Mouse (Mus musculus) adrenal gland, postnatal 14 days (tissue): ENCODE measurements around the gene Ssr2. TPM values are rescaled to one million over a fixed set of nuclear protein-coding genes. Genes with fewer than 3 reads are reported as not detected.
"Not testable (repeated sequence)": the region's sequence is repeated elsewhere in the genome, so short reads cannot be mapped to it uniquely, and the experiment has no call there.

Experiments
- DNase-seq: peaks from one replicate; pipeline ENCODE4 v3.0.0; 2021; ENCODE audit warnings: mixed read lengths
- total RNA-seq: library from RNA; stranded (reverse); gene quantifications from 2 replicates; pipeline ENCODE4 v1.2.3, GENCODE M21; 2021

Gene Ssr2
- total RNA-seq, 1 experiment from 2014 or later: 222 TPM

DNA sequence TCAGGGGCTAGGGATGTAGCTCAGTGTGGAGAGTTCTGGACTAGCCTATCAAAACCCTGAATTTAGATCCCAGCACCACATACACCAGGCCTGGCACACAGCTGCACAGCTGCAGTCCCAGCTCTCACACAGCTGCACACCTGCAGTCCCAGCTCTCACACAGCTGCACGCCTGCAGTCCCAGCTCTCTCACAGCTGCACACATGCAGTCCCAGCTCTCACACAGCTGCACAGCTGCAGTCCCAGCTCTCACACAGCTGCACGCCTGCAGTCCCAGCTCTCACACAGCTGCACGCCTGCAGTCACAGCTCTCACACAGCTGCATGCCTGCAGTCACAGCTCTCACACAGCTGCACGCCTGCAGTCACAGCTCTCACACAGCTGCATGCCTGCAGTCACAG lies 20.9 kb downstream of the Ssr2 start:
- not testable (repeated sequence) for DNase-seq

DNA sequence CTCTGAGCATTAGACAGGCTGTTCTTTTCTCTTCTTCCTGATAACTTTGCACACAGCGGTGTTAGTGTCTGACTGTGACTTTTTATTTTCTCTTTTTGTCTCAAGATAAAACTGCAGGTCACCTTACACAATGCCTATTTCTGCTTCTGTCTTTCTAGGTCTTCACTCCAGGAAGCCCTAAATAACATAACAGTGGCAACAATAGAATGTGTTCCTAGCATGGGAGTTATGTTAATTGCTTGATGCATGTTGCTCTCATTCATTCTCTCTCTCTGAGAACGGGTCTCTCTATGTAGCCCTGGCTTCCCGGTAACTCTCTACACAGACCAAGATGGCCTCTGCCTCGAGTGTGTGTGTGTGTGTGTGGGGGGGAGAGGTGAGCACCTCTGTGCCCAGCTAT lies 26.8 kb downstream of the Ssr2 start:
- DNase-seq: no peak

DNA sequence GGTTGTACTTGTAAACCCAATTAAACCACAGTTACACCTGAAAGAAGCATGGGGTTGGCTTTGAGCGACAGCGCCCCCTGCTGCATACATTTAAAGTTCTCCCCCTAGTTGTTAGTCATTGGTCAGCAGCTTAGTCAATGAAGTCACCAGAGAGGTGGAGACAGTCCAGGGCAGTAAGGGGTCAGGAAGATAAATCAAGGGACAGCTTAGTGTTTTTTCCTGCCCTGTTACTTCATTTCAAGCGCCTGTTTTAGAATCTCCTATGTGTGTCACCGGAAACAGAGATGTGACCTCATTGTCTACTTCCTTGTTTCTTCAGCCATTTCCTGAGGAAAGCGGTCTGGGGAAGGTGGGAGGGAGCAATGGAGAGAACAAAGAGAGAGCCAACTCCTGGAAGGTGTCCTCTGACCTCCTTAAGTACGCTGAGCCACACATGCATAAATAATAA lies 28.1 kb downstream of the Ssr2 start:
- peak; percentile 90 for DNase-seq

DNA sequence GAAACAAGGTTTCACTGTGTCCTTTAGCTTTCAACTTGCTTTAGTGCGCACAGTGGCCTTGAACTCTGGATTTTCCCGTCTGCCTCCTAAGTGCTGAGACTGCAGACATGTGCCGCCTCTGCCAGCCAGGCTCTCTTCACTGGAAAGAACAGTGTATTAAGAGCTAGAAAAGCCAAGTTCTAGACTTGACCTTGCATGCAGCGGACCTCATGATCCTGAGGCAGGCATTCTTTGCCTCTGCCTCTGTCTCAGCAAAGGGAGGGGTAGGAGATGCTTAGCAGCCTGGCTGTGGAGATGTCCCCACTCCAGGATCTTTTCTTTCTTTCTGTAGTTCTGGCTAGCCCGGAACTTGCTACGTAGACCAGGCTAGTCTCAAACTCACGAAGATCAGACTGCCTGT lies 29.2 kb downstream of the Ssr2 start:
- peak; percentile 22 for DNase-seq

DNA sequence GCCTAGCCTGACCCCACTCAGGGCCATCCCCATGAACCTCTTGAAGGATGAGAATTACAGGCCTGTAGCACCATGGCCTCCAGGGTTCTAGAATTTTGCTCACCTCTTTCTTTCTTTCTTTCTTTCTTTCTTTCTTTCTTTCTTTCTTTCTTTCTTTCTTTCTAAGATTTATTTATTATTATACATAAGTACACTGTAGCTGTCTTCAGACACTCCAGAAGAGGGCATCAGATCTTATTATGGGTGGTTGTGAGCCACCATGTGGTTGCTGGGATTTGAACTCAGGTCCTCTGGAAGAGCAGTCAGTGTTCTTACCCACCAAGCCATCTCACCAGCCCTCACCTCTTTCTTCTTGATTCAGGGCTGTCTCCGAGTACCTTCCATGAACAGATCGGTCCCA lies 30.0 kb downstream of the Ssr2 start, which contains the start of gene Arhgef2:
TSS of gene Arhgef2 (plus strand) at position 301 of the 400 bp plus-strand sequence.
- not testable (repeated sequence) for DNase-seq

DNA sequence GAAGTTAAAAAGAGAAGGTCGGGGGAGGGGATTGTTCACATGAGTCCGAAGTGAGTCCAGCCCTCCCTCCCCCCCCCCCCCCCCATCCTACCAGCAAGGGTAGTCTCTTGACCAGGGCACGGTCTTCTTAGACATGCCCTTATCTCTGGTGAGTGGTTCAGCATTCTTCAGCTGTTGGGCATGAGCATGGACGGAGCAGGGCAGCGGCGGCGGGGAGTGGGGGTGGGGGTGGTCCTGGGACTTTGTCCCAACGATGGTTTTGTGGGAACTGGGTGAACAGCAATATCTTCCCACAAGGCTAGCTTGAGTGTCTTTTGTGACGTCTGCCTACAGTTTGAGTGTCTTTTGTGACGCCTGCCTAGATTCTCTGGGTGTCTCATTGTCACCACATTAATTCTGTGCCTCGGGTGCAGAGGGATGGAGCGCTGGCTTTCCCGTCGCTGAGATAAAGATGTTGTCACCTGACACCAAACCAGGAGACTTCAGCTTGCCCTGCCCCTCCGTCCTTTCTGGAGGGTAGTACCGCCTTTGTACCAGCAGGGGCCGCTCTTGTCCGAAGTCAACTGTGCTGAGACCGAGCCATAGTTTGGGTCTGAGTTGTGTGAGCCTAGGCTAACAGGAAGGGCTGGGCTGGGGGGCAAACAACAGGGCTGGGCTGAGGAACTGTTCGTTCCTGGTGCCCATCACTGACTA lies 31.5 kb downstream of the Ssr2 start:
- peak; percentile 93 for DNase-seq

DNA sequence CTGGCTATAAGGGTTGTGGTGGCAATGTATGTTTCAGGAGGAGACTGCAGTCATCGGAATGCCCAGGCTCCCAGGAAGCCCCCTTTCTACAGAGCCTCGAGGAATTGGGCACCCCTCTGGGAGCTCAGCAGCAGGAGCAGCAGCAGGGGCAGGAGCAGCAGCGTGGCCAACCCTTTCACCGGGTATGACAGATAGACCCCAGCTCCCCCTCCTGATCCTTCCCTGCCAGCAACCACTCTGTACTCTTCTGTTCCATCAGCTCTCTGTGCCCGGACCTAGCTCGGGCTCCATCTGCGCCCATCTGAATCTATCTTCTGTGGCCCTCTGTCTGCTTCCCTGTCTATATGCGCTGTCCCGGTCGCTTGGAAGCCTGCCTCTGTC lies 32.1 kb downstream of the Ssr2 start:
- no peak for DNase-seq

DNA sequence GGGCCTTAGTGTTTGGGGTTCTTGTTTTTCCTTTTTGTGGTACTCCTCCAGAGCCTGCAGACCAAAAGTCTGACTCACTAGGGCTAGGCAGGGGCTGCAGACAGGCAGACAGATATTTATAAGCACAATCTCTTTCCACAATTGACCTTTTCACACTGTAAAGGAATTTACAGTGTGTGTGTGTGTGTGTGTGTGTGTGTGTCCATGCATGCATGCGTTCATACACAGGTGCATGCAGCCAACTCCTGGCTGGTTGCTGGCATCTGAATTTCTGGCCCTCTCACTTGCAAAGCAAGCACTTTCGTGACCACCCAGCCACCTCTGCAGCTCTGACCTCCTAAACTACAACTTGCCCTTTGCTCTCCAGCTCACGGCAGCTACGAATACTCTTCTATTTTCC lies 33.4 kb downstream of the Ssr2 start:
- no peak for DNase-seq

DNA sequence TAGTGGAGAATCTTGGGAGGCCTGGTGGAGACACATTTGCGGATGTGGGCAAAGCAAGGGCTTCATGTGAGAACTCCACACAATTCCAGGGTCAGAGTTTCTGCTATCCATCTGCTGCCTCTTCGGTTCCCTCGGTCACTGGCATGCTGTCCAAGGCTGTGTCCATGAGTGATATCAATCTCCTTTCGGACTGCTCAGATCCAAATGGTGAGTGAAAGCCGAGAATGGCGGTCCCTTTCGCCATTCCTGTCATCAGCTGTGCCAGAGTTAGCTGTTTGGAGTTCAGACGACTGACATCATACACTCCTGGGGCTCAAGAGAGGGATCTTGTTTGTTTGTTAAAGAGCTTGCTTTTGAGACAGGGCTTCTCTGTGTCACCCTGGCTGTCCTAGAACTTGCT lies 38.7 kb downstream of the Ssr2 start:
- no peak for DNase-seq

DNA sequence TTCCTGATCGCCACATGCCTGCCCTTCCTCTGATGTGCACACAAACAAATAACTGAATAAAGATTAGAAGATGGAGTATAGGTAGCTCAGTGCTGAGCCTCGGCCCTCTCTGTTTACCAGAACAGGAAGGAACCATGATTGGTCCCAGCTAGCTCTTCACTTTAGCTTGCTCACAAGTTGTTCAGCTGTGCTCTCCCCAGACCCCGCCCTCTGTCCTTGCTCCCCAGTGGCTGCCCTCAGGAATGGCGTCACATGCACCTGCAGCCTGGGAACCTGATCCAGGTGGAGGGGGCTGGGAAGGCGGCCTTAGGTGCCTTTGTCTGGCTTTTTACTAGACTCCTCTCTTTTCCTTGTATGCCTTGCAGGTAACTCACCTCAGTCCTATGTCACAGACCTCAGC lies 39.4 kb downstream of the Ssr2 start:
- DNase-seq: no peak

DNA sequence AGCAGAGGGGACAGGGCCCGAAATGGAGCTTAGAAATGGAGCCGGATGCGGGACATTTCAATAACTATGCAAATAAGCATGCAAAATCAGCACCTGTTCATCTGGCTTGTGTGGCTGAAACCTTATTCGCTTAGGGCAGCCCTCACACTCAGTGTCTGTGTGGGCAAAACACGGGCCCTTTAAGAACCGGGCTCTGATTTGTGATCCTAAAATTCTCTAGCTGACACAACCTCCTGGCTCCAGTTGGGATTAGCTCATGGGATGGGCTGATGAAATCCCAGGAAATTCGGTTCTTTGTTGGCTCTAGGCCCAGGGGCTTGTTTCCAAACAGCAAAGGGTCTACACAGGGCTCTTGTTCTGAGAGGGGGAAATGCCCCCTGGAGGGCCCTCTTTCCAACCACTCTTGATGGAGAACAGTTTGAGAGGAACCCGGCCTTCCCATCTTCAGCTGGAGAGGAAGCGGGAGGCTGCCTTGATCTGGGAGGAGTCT lies 40.3 kb downstream of the Ssr2 start:
- DNase-seq: peak; percentile 48

DNA sequence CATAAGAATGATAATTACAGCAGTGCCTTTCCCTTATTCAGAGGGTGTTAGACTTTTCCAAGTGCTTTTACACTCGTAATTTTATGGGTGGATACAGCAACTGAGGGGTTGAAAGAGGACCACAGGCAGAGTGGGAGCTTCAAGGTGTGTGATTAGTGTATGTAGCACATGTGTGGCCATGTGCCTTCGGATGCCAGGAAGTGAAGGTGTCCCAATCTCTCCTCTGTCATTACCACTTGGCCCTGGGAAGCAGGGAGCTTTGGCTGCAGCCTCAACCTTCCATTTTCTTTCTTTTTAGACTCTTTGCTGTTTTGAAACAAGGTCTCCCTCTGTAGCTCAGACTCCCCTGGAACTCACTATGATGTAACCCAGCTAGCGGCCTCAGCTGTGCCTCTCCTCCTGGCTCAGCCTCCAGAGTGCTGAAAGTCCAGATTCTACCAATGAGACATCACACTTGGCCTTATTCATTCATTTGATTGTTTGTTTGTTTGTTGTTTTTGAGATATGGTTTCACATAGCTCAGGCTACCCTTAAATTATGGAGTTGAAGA lies 41.4 kb downstream of the Ssr2 start:
- peak; percentile 29 for DNase-seq

DNA sequence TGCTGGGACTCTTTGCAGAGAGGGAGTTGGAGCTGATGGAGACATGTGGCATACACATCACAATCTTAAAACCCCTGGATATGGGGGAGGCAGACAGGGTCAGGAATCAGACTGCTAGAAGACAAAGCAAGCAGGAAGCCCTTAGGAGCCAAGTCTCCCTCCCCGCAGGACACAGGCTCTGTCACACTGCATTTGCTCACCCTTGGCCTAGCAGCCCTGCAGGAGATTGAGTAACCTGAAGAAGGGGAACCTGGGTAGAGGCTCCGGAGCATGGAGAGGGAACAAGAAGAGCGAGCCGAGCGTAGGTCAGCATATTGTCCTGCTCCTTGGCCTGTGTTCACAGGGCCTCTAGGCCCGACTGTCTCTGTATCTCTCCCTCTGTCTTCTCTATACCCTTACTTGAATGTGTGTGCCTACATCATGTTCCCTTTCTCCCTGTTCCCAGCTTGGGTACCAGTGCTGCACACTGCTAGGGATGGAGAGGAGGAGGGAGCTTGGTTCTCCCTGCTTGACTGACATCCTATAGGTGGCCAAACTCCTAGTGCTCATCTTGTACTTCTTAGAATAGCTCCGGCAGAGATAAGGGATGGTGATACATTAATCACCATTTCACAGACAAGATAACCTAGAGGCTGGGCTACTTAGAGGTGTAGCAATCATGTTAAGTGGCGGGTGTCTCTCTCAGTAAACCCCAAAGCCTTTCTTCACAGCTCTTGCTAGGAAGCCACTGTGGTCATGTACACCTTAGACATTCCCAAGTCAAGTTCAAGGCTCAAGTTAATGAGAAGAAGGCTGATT lies 42.6 kb downstream of the Ssr2 start:
- DNase-seq: no peak

DNA sequence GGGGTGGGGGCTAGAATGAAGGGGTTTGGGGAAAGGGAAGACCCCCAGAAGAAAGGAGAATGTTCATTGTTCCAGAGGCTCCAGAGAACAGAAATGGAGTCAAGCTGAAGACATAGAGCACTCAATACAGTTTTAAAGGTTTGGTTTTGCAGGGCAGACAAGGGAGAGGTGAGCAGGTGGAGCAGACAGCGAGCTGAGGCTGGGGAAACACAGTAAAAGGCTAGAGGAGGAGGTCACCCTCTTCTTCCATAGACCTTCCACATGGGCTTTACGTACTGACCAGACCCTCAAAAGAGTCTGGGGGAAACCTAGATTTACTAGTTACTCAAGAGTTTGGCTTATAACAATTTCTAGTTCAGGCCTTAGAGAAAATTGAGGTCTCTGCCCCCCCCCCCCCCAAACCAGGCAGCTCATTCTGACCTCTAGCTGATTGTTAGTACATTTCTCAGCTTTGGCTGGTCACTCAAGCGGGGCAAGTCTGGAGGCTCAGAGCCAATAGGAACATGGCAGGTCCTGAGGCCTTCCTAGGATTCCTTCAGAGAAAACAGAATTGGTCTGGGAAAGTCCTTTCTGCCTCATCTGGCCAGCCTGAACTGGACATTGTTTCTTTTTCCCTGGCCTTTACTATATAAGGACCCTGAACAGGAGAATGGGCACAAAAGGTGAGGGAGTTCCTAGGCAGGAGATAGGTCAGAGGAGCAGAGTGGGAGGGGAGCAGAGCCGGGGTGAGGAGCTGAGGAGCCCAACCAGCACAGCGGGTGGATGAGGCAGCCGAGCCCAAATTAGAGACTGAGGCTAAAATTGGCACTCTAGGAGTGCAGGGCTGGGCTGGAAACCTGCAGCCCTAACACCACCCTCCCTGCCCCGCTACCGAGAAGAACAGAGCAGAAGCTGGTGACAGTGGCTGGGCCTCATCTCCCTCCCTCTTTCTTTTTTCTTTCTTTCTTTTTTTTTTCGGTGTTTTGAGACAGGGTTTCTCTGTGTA lies 43.7 kb downstream of the Ssr2 start:
- no peak for DNase-seq

DNA sequence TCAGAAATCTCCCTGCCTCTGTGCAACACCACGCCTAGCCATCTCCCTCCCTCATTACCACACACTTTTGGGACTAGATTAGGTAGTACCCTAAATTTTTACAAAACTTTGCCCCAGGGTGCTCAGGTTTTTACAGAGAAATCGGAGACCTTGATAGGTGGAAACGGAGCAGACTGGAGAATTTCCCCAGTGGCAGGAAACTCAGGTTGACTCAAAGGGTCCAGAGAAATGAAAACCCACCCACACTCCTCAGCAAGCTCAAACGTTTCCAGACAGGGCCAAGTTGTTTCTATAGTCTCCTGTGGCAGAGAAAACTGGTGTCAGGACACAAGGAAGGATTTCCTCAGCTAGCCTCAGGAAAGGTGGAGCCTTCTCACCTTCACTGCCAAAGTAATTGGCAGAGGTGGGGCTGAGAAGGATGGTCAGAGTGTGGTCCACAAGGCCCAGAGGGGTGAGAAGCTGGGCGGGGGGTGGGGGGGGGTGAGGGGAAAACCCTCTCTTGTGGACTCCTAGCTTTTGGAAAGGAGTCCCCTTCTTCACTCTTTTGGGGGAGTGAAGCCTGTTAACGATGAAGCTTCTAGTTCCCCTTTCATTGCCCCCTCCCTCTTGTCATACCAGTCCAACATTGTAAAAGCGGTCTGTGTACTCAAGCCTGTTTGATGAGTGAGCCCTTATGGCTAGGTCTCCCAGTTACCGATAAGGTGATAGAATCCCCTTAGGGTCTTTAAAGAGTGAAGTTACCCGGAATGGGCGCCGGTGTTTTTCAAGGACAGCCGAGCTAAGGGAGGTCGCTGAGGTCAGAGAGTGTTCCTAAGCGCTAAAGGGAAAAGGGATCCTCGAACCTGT lies 44.7 kb downstream of the Ssr2 start:
- no peak for DNase-seq

DNA sequence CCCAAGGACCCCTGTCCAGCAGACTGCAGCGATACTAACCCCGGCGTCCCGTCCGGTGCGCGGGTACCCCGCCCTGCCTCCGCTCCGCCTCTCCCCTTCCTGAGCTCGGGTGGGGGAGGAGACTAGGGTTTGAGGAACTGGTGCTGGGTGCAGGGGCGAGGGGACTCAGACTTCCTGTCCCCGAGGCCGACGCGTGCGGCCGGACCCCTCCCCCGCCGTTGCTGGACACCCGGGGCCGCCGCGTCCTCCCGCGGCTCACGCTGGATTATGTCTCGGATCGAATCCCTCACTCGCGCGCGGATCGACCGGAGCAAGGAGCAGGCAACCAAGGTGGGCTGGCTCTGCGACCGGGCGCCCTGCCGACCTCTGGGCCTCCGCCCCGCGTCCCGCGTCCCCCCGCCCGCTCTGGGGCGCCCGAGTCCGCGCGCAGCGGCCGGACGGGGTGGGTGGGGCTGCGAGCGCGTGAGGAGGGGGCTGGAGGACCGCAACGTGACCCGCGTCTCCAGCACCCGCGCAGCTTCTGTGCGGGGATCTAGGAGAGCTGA lies 45.4 kb downstream of the Ssr2 start:
- DNase-seq: peak; percentile 86

DNA sequence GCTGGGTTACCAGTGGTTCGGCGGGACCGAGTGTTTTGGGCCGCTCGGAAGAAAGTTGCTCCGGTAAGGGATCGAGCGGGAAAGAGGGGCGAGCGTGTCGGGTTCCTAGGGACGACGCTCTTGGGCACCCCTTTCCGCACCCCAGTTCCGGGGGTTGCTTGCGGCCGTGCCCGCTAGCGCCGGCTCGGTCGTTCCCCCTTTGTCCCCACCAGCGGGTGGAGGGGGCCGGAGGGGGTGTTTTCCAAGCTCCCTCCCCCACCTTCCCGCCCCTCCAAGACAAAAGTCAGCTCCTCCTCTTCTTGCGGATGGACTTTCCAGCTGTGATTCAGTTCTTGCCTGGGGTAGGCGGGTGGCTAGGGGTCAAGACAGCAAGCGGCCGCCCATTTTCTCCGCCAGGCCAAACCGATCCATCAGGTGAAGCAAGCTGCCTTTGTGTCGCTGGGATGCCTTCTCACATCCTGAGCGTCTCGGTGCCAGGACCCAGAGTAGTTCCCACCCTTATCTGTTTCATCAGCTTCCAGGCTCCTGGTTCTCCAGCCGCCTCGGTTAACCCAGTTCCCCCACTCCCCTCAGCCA lies 45.9 kb downstream of the Ssr2 start:
- DNase-seq: peak; percentile 82

DNA sequence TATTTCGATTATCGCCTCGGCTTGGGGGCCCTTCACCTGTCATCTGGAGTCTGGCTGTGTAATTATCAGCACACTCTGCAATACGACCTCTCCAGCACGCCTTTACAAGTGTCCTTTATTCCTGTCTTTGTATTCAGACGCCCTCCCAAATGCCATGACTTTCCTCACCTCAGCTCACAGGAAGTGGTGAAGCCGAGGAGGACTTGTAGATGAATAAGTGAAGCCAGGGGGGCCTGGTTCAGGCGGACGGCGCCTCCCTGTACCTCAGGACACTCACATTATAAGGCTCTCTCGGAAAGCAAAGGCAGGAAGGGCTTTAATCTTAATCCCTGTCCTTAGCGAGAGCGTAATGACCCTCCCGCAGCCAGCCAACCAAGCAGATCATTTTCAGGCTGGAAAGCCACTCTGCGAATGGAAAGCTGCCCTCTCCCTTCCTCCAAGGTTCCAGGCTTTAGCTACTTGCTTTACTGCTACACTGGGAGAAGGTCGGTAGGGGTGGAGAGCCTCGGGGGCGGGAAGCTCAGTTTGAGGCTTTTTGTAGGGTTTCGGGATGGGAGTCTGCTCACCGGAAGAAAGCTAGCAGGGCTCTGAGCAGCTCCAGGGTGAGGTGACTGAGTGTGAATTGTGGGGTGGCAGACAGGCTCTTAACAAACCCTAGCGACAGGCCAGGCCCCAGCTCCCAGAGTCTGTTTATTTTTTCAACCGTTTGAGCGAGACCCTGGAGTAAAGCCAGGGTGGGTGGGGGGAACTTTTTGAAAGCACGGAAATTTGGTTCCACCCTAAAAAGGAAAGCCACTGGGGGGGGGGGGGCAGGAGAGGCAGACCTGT lies 46.7 kb downstream of the Ssr2 start:
- peak; percentile 47 for DNase-seq

DNA sequence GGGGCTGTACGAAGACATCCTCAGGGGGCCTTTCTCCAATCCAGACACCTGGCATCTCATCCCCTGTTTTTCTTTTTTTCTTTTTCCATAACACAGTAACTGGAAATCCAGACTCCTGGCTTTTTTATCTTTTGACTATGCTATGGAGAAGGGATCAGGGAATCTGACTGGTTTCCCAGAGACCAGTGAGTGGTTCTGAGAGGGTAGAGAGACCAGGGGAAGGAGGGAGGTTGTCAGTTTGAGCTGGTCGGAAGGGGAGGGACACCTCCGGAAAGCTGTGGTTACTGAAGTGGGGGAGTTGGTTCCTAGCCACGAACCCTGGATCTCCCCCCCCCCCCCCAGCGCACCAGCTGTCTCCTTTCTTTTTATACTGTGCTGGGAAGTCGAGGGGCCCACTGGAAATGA lies 47.3 kb downstream of the Ssr2 start:
- peak; percentile 53 for DNase-seq
